Mouse (Mus musculus) midbrain, postnatal 0 days (tissue): ENCODE measurements around the gene Rgs11. TPM values are rescaled to one million over a fixed set of nuclear protein-coding genes. Genes with fewer than 3 reads are reported as not detected.

Experiments
- ATAC-seq: fragments of 200-750 bp; cut with Nextera tagmentation; 2 replicates; pipeline ENCODE4 v1.8.0; 2017; ENCODE audit warnings: moderate number of reproducible peaks, mild to moderate bottlenecking, moderate TSS enrichment, moderate library complexity; ENCODE audit not compliant: low FRiP score
- DNase-seq: peaks from one replicate; pipeline ENCODE4 v3.0.0-alpha.2; 2015; ENCODE audit warnings: low spot score
- H3K27ac ChIP-seq: fragments of 300-500 bp; sonication (generic); 2 replicates; pipeline ENCODE4 v1.5.1; 2014; ENCODE audit warnings: low read depth, mild to moderate bottlenecking, low read length, mixed read lengths
- H3K27me3 ChIP-seq: fragments of 300-500 bp; sonication (generic); 2 replicates; pipeline ENCODE4 v1.6.1; 2014; ENCODE audit warnings: low read length, control low read depth, mixed read lengths; ENCODE audit not compliant: insufficient read depth
- H3K36me3 ChIP-seq: fragments of 300-500 bp; sonication (generic); 2 replicates; pipeline ENCODE4 v1.6.1; 2014; ENCODE audit warnings: low read length, control low read depth, mixed read lengths; ENCODE audit not compliant: insufficient read depth
- H3K4me1 ChIP-seq: fragments of 300-500 bp; sonication (generic); 2 replicates; pipeline ENCODE4 v1.6.1; 2014; ENCODE audit warnings: mild to moderate bottlenecking, control low read depth, antibody characterized with exemption, low read length, mixed read lengths; ENCODE audit not compliant: insufficient read depth
- H3K4me2 ChIP-seq: fragments of 300-500 bp; sonication (generic); 2 replicates; pipeline ENCODE4 v1.6.1; 2014; ENCODE audit warnings: low read depth, mild to moderate bottlenecking, low read length, mixed read lengths; ENCODE audit not compliant: poor library complexity, severe bottlenecking
- H3K4me3 ChIP-seq: fragments of 300-500 bp; sonication (generic); 2 replicates; pipeline ENCODE4 v1.5.1; 2014; ENCODE audit warnings: low read depth, mild to moderate bottlenecking, low read length, moderate library complexity
- H3K9ac ChIP-seq: fragments of 300-500 bp; sonication (generic); replicated peaks from 2 replicates; pipeline ENCODE4 v1.6.1; 2014; ENCODE audit warnings: mild to moderate bottlenecking, low read length, moderate library complexity, mixed read lengths; ENCODE audit not compliant: poor library complexity, severe bottlenecking
- H3K9me3 ChIP-seq: fragments of 300-500 bp; sonication (generic); 2 replicates; pipeline ENCODE4 v1.6.1; 2016; ENCODE audit warnings: low read length, control low read depth
- CTCF ChIP-seq: IDR thresholded peaks from 2 replicates; pipeline ENCODE4 v1.5.1; 2016; ENCODE audit warnings: antibody characterized with exemption, mild to moderate bottlenecking
- WGBS: fragments of 180-500 bp; shearing (Covaris S2); extraction: QIAGEN DNeasy Blood & Tissue Kit; methylation state at CpG from one replicate; pipeline ENCODE4 v1.1.7; 2014; 5-methylcytosine and 5-hydroxymethylcytosine counted together
- polyA plus RNA-seq: library from polyadenylated mRNA; unstranded; fragments of >200 nt; fragmentation: Nextera tagmentation; extraction: Ambion mirVana; gene quantifications from 2 replicates; pipeline ENCODE4 v1.2.1, GENCODE M21; 2015
- total RNA-seq: library from RNA; depleted of rRNA; stranded (reverse); fragments of >200 nt; gene quantifications from 2 replicates; pipeline ENCODE4 v1.2.3, GENCODE M21; 2014

Rgs11 gene
- total and polyA plus RNA-seq, 2 experiments from 2014 or later, result 18.0 to 25.0 TPM

- TF ChIP-seq CTCF, result peak; percentile 28; the same call in 1 of the 2 replicates
- WGBS, result 77% methylated on average over 8 of the region's 8 CpGs
- no peak overlapping the region for H3K4me3 ChIP-seq
Measured at GRCm38 (mm10) chr17:26232863-26233262, 30.1 kb downstream of the Rgs11 start.

GRCm38 (mm10) chr17:26234386-26234785 lies 31.6 kb downstream of the Rgs11 start:
- H3K4me2 ChIP-seq, result no peak overlapping the region
- H3K27me3 ChIP-seq, result no peaks in the 10 kb centered on the region
- no peak for TF ChIP-seq CTCF
- no peak overlapping the region for H3K9ac ChIP-seq
- H3K4me3 ChIP-seq, result no peak overlapping the region
- H3K36me3 ChIP-seq, result no peaks in the 10 kb centered on the region
- no peaks in the 10 kb centered on the region for H3K4me1 ChIP-seq
- H3K27ac ChIP-seq, result no peak overlapping the region
- ATAC-seq, result no peak
- DNase-seq, result no peak
- H3K9me3 ChIP-seq, result no peaks in the 10 kb centered on the region
- WGBS, result 85% methylated on average over 8 of the region's 8 CpGs

More at GRCm38 (mm10) chr17:26232863-26233262, 30.1 kb downstream of the Rgs11 start:
- no peaks in the 10 kb centered on the region for H3K9me3 ChIP-seq
- H3K4me1 ChIP-seq, result no peaks in the 10 kb centered on the region
- no peak for DNase-seq
- H3K36me3 ChIP-seq, result no peaks in the 10 kb centered on the region
- H3K9ac ChIP-seq, result no peak overlapping the region
- ATAC-seq, result no peak
- H3K27me3 ChIP-seq, result no peaks in the 10 kb centered on the region
- no peak overlapping the region for H3K4me2 ChIP-seq
- no peak overlapping the region for H3K27ac ChIP-seq

GRCm38 (mm10) chr17:26235077-26235815 lies 32.5 kb downstream of the Rgs11 start:
- no peaks in the 10 kb centered on the region for H3K36me3 ChIP-seq
- DNase-seq (no peak), ATAC-seq (no peak)
- no peak overlapping the region for H3K9ac ChIP-seq
- no peaks in the 10 kb centered on the region for H3K4me1 ChIP-seq
- H3K27me3 ChIP-seq, result no peaks in the 10 kb centered on the region
- no peaks in the 10 kb centered on the region for H3K9me3 ChIP-seq
- H3K4me3 ChIP-seq, result no peak overlapping the region
- TF ChIP-seq CTCF, result no peak
- WGBS, result 54% methylated on average over 13 of the region's 13 CpGs
- no peak overlapping the region for H3K4me2 ChIP-seq
- H3K27ac ChIP-seq, result 0 out of 2 replicates have a peak overlapping the region, but pooled peaks have one; percentile 43

- no peak overlapping the region for H3K9ac ChIP-seq
- no peak for TF ChIP-seq CTCF
- H3K4me2 ChIP-seq, result no peak overlapping the region
- H3K27me3 ChIP-seq, result no peaks in the 10 kb centered on the region
- no peaks in the 10 kb centered on the region for H3K36me3 ChIP-seq
- H3K27ac ChIP-seq, result no peak overlapping the region
- DNase-seq (no peak), ATAC-seq (no peak)
- WGBS, result 83% methylated on average over 10 of the region's 10 CpGs
- H3K9me3 ChIP-seq, result no peaks in the 10 kb centered on the region
- no peak overlapping the region for H3K4me3 ChIP-seq
- H3K4me1 ChIP-seq, result no peaks in the 10 kb centered on the region
Measured at GRCm38 (mm10) chr17:26237667-26238066, 34.9 kb downstream of the Rgs11 start.

- H3K36me3 ChIP-seq, result no peaks in the 10 kb centered on the region
- 66% methylated on average over 2 of the region's 2 CpGs for WGBS
- H3K27ac ChIP-seq, result no peak overlapping the region
- H3K4me2 ChIP-seq, result no peak overlapping the region
- ATAC-seq, result no peak
- no peak for TF ChIP-seq CTCF
- H3K9me3 ChIP-seq, result no peaks in the 10 kb centered on the region
- H3K27me3 ChIP-seq, result no peaks in the 10 kb centered on the region
- no peak overlapping the region for H3K9ac ChIP-seq
- 0 out of 2 replicates have a peak, but pooled peaks cover 5% of the 10 kb centered on the region for H3K4me1 ChIP-seq
- no peak overlapping the region for H3K4me3 ChIP-seq
- no peak for DNase-seq
Measured at GRCm38 (mm10) chr17:26239551-26239950, 36.8 kb downstream of the Rgs11 start.

- H3K27ac ChIP-seq, result no peak overlapping the region
- ATAC-seq (no peak), DNase-seq (no peak)
- H3K4me1 ChIP-seq, result 0 out of 2 replicates have a peak, but pooled peaks cover 5% of the 10 kb centered on the region
- no peak overlapping the region for H3K9ac ChIP-seq
- H3K9me3 ChIP-seq, result no peaks in the 10 kb centered on the region
- TF ChIP-seq CTCF, result no peak
- no peak overlapping the region for H3K4me3 ChIP-seq
- WGBS, result 83% methylated on average over 6 of the region's 6 CpGs
- H3K27me3 ChIP-seq, result no peaks in the 10 kb centered on the region
- H3K4me2 ChIP-seq, result no peak overlapping the region
- no peaks in the 10 kb centered on the region for H3K36me3 ChIP-seq
Measured at GRCm38 (mm10) chr17:26240120-26240790, 37.5 kb downstream of the Rgs11 start.
